Comparison of ENCODE assay signal across 8 mouse cellular contexts in genomic region chr8:83165235-83165930, GRCm38 (mm10). TPM values are rescaled to one million over a fixed set of nuclear protein-coding genes. Genes with fewer than 3 reads are reported as not detected.
DNase-seq lines count a peak whose midpoint lies in the region; ATAC-seq and TF ChIP-seq lines count a peak whose summit lies in the region.

Tbc1d9 (plus strand) TSS chr8:83165352.

- H3K9ac ChIP-seq in embryonic facial prominence, embryonic 11.5 days (replicated peaks; ENCODE audit: low read length), result peak within 1 kb of the TSS; percentile 55
- peak within 1 kb of the TSS; percentile 79 for H3K9ac ChIP-seq in intestine, postnatal 0 days (ENCODE audit: low read depth, low read length)

- WGBS in embryonic facial prominence, embryonic 11.5 days, result under 1% methylated on average over 54 of the region's 63 CpGs
- under 1% methylated on average over 63 of the region's 63 CpGs for WGBS in intestine, postnatal 0 days

- no peaks in the 10 kb centered on the region for H3K36me3 ChIP-seq in embryonic facial prominence, embryonic 11.5 days (replicated peaks; ENCODE audit: control insufficient read depth, insufficient read depth, low read depth, low read length)
- no peaks in the 10 kb centered on the region for H3K36me3 ChIP-seq in intestine, postnatal 0 days (ENCODE audit: control insufficient read depth, insufficient read depth)

- peak within 1 kb of the TSS; percentile 72 for H3K4me3 ChIP-seq in embryonic facial prominence, embryonic 11.5 days (ENCODE audit: low read depth, low read length)
- H3K4me3 ChIP-seq in intestine, postnatal 0 days (ENCODE audit: low read depth, low read length), result peak within 1 kb of the TSS; percentile 73

- peak within 1 kb of the TSS; percentile 93 for H3K4me2 ChIP-seq in embryonic facial prominence, embryonic 11.5 days (ENCODE audit: low read depth, low read length)
- peak within 1 kb of the TSS; percentile 96 for H3K4me2 ChIP-seq in intestine, postnatal 0 days (replicated peaks; ENCODE audit: low read depth)

- TF ChIP-seq CTCF in intestine, postnatal 0 days (IDR thresholded peaks at IDR 0.05; ENCODE audit: low read depth), result peak; percentile 70

- H3K9me3 ChIP-seq in embryonic facial prominence, embryonic 11.5 days (replicated peaks; ENCODE audit: control insufficient read depth, low read length), result no peaks in the 10 kb centered on the region
- H3K9me3 ChIP-seq in intestine, postnatal 0 days (ENCODE audit: control insufficient read depth), result no peaks in the 10 kb centered on the region

- peak within 1 kb of the TSS; percentile 71 for H3K27ac ChIP-seq in embryonic facial prominence, embryonic 11.5 days (replicated peaks; ENCODE audit: low read depth, low read length)
- H3K27ac ChIP-seq in intestine, postnatal 0 days (ENCODE audit: low read depth, low read length), result peak within 1 kb of the TSS; percentile 89

- peak; percentile 72 to 82 for DNase-seq in adrenal gland, postnatal 36 days
- peak; percentile 75 for DNase-seq in embryonic facial prominence, embryonic 11.5 days (ENCODE audit: low spot score)
- peak; percentile 97 for DNase-seq in heart, adult 11 months
- peak; percentile 75 to 80 for DNase-seq in left cerebral cortex, postnatal 36 days (ENCODE audit: low spot score in 2 of 2)
- DNase-seq in right cerebral cortex, postnatal 14 days, result peak; percentile 76

- no peaks in the 10 kb centered on the region for H3K4me1 ChIP-seq in embryonic facial prominence, embryonic 11.5 days (ENCODE audit: control insufficient read depth, insufficient read depth, low read length)
- no peaks in the 10 kb centered on the region for H3K4me1 ChIP-seq in intestine, postnatal 0 days (replicated peaks; ENCODE audit: control insufficient read depth, insufficient read depth, low read length)

- intact Hi-C loops in left cerebral cortex, postnatal 36 days (cut with DNase I), result loop anchor here (5.0 to 10.0 kb wide), 4 partner anchors 37 to 303 kb away; partner anchors contain the start of genes Elmod2 and Rnf150

- no peaks in the 10 kb centered on the region for H3K27me3 ChIP-seq in embryonic facial prominence, embryonic 11.5 days (ENCODE audit: control insufficient read depth, insufficient read depth, low read length)
- H3K27me3 ChIP-seq in intestine, postnatal 0 days (replicated peaks; ENCODE audit: control insufficient read depth, insufficient read depth, low read length), result no peaks in the 10 kb centered on the region

- peak; percentile 95 for ATAC-seq in embryonic facial prominence, embryonic 11.5 days (replicated peaks; ENCODE audit: insufficient number of reproducible peaks, low FRiP score, low TSS enrichment, low read depth)
- ATAC-seq in intestine, postnatal 0 days, result peak; percentile 94
- ATAC-seq in megakaryocyte-erythroid progenitor cell, adult 5-6 weeks (replicated peaks; ENCODE audit: low FRiP score, low TSS enrichment, poor library complexity, severe bottlenecking), result peak; percentile 87
- ATAC-seq in erythroid progenitor cell, adult 5-6 weeks (replicated peaks; ENCODE audit: low FRiP score, poor library complexity, severe bottlenecking), result no peak

RNA-seq across cellular contexts. Expression of gene Tbc1d9, which starts in this region (rescaled TPM):
- total RNA-seq in adrenal gland, postnatal 36 days (2021), result 10 to 100 TPM in 1 of 2 experiments, 1 to 10 TPM in 1; 5.9 to 10.5 TPM
- 6.4 and 7.1 TPM in 2 replicates for polyA plus RNA-seq in embryonic facial prominence, embryonic 11.5 days (2014; fragmentation: Nextera tagmentation; extraction: Ambion mirVana)
- 1.7 TPM in 2 replicates for polyA plus RNA-seq in intestine, postnatal 0 days (2015; fragmentation: Nextera tagmentation; extraction: Ambion mirVana)
- 100 to 1,000 TPM in 1 of 2 experiments, 10 to 100 TPM in 1; 98.4 to 106 TPM for total RNA-seq in left cerebral cortex, postnatal 36 days (2021)
- 0.07 and 0.57 TPM in 2 replicates for total RNA-seq in megakaryocyte-erythroid progenitor cell, adult 5-6 weeks (2014; fragmentation: Nextera tagmentation)
- 0.84 and 1.4 TPM in 2 replicates for total RNA-seq in megakaryocyte-erythroid progenitor cell, adult 5-6 weeks (2017)
- total RNA-seq in erythroid progenitor cell, adult 5-6 weeks (2015; ENCODE audit: low replicate concordance), result 1.4 and 4.2 TPM in 2 replicates
- 3.1 and 8.3 TPM in 2 replicates for total RNA-seq in erythroid progenitor cell, adult 5-6 weeks (2017; ENCODE audit: low replicate concordance)

Comparison
In these comparisons a context has a peak if more than half of its experiments do, and no peak if none do; other contexts are left out.
1. RNA of gene Tbc1d9 (total RNA-seq): 98.4 to 106 TPM in left cerebral cortex, postnatal 36 days; 5.9 to 10.5 TPM in adrenal gland, postnatal 36 days, 1.4 to 8.3 TPM in erythroid progenitor cell, adult 5-6 weeks and 0.07 to 1.4 TPM in megakaryocyte-erythroid progenitor cell, adult 5-6 weeks; every median in the first group is over 4 times any median in the second.
2. Peak in every context shown above with its lines, with median percentiles within 50 percentile points of each other: DNase-seq.